Mouse (Mus musculus): ENCODE data around the gene Mnd1. TPM values are rescaled to one million over a fixed set of nuclear protein-coding genes. Genes with fewer than 3 reads are reported as not detected.

The Mnd1 gene
- polyA plus RNA-seq, 1 experiment from 2014 or later = 14.2 TPM

GRCm38 (mm10) chr3:84169393-84170005 is 13.9 kb upstream of the Mnd1 start:
- Histone ChIP-seq H3K4me2 (no peak overlapping the region), H3K9ac (ENCODE audit: low read depth, low read length) (no peak overlapping the region), H3K9me3 (ENCODE audit: control insufficient read depth, low read length) (no peaks in the 10 kb centered on the region), H3K27ac (ENCODE audit: low read depth, low read length) (no peak overlapping the region), H3K27me3 (replicated peaks; ENCODE audit: control insufficient read depth, insufficient read depth, low read length) (no peaks in the 10 kb centered on the region), H3K4me3 (ENCODE audit: low read depth, low read length) (no peak overlapping the region), H3K36me3 (ENCODE audit: control insufficient read depth, insufficient read depth, low read length) (no peaks in the 10 kb centered on the region), H3K4me1 (replicated peaks; ENCODE audit: control insufficient read depth, insufficient read depth, low read length) (no peaks in the 10 kb centered on the region)
- ATAC-seq (replicated peaks; ENCODE audit: low FRiP score) = no peak
- DNase-seq (ENCODE audit: low spot score) = no peak
- WGBS = 59% methylated on average over 8 of the region's 8 CpGs

DNA sequence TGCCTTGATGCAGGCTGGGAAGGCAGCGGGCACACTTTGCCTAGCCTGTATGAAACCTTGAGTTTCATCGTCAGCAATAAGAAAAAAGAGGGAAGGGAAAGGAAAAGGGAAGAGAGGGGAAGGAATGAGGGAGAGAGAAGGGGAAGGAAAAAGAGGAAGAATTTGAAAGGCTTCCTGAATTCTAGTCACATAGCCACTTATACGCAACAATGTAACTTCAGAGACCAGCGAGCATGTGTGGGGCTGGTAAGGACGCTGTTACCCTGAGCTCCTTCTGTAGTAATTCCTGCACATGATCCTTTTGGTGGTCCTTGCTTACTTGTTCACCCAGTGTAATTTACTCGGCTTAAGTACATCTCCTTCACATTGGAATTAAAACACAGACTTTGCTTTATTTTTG is 13.4 kb upstream of the Mnd1 start:
- Histone ChIP-seq H3K9ac (ENCODE audit: low read depth, low read length) (no peak overlapping the region), H3K4me1 (replicated peaks; ENCODE audit: control insufficient read depth, insufficient read depth, low read length) (no peaks in the 10 kb centered on the region), H3K4me2 (no peak overlapping the region), H3K27ac (ENCODE audit: low read depth, low read length) (no peak overlapping the region), H3K9me3 (ENCODE audit: control insufficient read depth, low read length) (no peaks in the 10 kb centered on the region), H3K4me3 (ENCODE audit: low read depth, low read length) (no peak overlapping the region), H3K27me3 (replicated peaks; ENCODE audit: control insufficient read depth, insufficient read depth, low read length) (no peaks in the 10 kb centered on the region), H3K36me3 (ENCODE audit: control insufficient read depth, insufficient read depth, low read length) (no peaks in the 10 kb centered on the region)
- no peak for DNase-seq (ENCODE audit: low spot score)
- 80% methylated on average over 6 of the region's 6 CpGs for WGBS
- no peak for ATAC-seq (replicated peaks; ENCODE audit: low FRiP score)

DNA sequence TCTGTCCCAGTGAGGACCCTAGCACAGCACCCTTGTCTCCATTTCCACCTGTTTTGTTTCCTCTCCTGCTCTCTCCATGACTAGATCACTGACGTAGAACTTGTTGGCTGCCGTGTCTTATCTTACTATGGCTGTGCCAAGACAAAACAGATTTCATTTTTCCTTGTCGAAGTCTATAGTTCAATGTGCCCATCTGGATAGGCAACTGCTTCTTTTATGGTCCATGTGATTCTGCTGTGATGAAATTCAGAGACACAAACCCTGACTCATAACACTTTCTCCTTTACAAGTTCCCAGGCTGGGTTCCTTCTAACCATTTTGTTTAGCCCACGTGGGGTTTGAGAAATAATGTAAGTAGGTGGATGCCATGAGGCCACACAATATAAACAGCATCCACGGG is 10.5 kb upstream of the Mnd1 start:
- no peak overlapping the region for H3K4me2 ChIP-seq
- DNase-seq (ENCODE audit: low spot score) (no peak), ATAC-seq (replicated peaks; ENCODE audit: low FRiP score) (no peak)
- 79% methylated on average over 5 of the region's 5 CpGs for WGBS
- H3K27ac ChIP-seq (ENCODE audit: low read depth, low read length) = no peak overlapping the region
- H3K9me3 ChIP-seq (ENCODE audit: control insufficient read depth, low read length) = no peaks in the 10 kb centered on the region
- H3K9ac ChIP-seq (ENCODE audit: low read depth, low read length) = no peak overlapping the region
- no peaks in the 10 kb centered on the region for H3K36me3 ChIP-seq (ENCODE audit: control insufficient read depth, insufficient read depth, low read length)
- no peaks in the 10 kb centered on the region for H3K27me3 ChIP-seq (replicated peaks; ENCODE audit: control insufficient read depth, insufficient read depth, low read length)
- H3K4me3 ChIP-seq (ENCODE audit: low read depth, low read length) = no peak overlapping the region
- H3K4me1 ChIP-seq (replicated peaks; ENCODE audit: control insufficient read depth, insufficient read depth, low read length) = no peaks in the 10 kb centered on the region

- Histone ChIP-seq H3K9me3 (ENCODE audit: control insufficient read depth, low read length) (no peaks in the 10 kb centered on the region), H3K9ac (ENCODE audit: low read depth, low read length) (no peak overlapping the region), H3K4me2 (no peak overlapping the region), H3K27ac (ENCODE audit: low read depth, low read length) (no peak overlapping the region), H3K4me1 (replicated peaks; ENCODE audit: control insufficient read depth, insufficient read depth, low read length) (no peaks in the 10 kb centered on the region), H3K27me3 (replicated peaks; ENCODE audit: control insufficient read depth, insufficient read depth, low read length) (no peaks in the 10 kb centered on the region), H3K4me3 (ENCODE audit: low read depth, low read length) (no peak overlapping the region), H3K36me3 (ENCODE audit: control insufficient read depth, insufficient read depth, low read length) (no peaks in the 10 kb centered on the region)
- DNase-seq (ENCODE audit: low spot score) = no peak
- no peak for ATAC-seq (replicated peaks; ENCODE audit: low FRiP score)
- WGBS = 92% methylated on average over 3 of the region's 3 CpGs
Observed at GRCm38 (mm10) chr3:84165391-84165790, 9.8 kb upstream of the Mnd1 start.

DNA sequence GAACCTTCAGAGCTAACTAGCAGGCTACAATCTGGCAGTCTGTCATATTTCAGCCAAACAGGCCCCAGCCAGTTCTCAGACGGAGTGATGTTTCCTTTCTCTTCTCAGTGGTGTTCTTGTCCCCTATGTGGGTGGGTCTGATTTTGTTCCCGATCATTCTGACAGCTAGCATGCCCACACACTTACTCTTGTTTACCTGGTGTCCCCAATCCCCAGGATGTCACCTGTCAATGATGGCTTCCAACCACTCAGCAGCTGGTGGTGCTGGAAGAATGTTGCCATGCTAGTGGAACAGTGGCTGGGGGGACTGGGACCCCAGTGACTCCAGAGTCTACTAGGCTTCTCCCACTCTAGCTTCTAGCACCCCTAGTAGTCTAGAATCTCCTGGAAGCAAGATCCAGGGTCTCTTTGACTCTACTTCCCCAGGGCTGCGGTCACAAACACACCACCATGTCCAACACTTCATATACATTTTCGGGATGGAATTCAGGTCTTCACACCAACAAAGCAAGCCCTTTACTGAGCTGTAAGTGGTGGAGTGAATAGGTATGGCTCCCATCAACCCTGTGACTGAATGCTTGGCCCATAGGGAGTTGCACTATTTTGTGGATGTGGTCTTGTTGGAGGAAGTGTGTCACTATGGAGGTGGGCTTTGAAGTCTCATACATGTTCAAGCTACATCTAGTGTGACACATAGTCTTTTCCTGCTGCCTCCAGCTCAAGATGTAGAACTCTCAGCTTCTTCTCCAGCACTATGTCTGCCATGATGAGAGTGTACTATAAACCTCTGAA is 2.2 kb upstream of the Mnd1 start:
- no peak overlapping the region for H3K27ac ChIP-seq (ENCODE audit: low read depth, low read length)
- no peak overlapping the region for H3K4me2 ChIP-seq
- WGBS = 81% methylated on average over 4 of the region's 4 CpGs
- H3K4me1 ChIP-seq (replicated peaks; ENCODE audit: control insufficient read depth, insufficient read depth, low read length) = peaks cover 5% of the 10 kb centered on the region; the same call in 1 of the 2 replicates
- H3K9ac ChIP-seq (ENCODE audit: low read depth, low read length) = no peak overlapping the region
- no peaks in the 10 kb centered on the region for H3K36me3 ChIP-seq (ENCODE audit: control insufficient read depth, insufficient read depth, low read length)
- no peaks in the 10 kb centered on the region for H3K27me3 ChIP-seq (replicated peaks; ENCODE audit: control insufficient read depth, insufficient read depth, low read length)
- DNase-seq (ENCODE audit: low spot score) = no peak
- no peaks in the 10 kb centered on the region for H3K9me3 ChIP-seq (ENCODE audit: control insufficient read depth, low read length)
- ATAC-seq (replicated peaks; ENCODE audit: low FRiP score) = no peak
- no peak overlapping the region for H3K4me3 ChIP-seq (ENCODE audit: low read depth, low read length)

GRCm38 (mm10) chr3:84157011-84157410 is 1.4 kb upstream of the Mnd1 start:
- no peaks in the 10 kb centered on the region for H3K9me3 ChIP-seq (ENCODE audit: control insufficient read depth, low read length)
- ATAC-seq (replicated peaks; ENCODE audit: low FRiP score) = no peak
- H3K27me3 ChIP-seq (replicated peaks; ENCODE audit: control insufficient read depth, insufficient read depth, low read length) = no peaks in the 10 kb centered on the region
- no peaks in the 10 kb centered on the region for H3K36me3 ChIP-seq (ENCODE audit: control insufficient read depth, insufficient read depth, low read length)
- DNase-seq (ENCODE audit: low spot score) = no peak
- no peak overlapping the region for H3K4me3 ChIP-seq (ENCODE audit: low read depth, low read length)
- WGBS = 81% methylated on average over 4 of the region's 4 CpGs
- H3K4me2 ChIP-seq = no peak overlapping the region
- no peak overlapping the region for H3K9ac ChIP-seq (ENCODE audit: low read depth, low read length)
- no peak overlapping the region for H3K27ac ChIP-seq (ENCODE audit: low read depth, low read length)
- H3K4me1 ChIP-seq (replicated peaks; ENCODE audit: control insufficient read depth, insufficient read depth, low read length) = peaks cover 5% of the 10 kb centered on the region; the same call in 1 of the 2 replicates

DNA sequence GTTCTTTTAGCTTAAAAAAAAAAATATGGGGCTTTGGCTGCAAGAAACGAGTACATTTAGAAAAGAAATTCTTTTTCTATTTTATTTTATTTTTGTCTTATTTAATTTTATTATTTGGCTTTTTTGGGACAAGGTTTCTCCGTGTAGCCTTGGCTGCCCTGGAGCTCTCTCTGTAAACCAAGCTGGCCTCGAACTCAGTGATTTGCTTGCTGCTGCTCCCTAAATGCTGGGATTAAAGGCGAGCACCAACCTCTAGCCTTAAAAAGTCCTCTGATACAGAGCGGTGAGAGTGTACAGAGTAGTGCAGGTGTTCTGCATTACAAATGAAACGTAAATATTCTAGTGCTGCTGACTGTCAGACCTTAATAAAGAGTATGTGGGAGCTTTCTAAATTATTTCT is 519 bp upstream of the Mnd1 start:
- Histone ChIP-seq H3K4me1 (replicated peaks; ENCODE audit: control insufficient read depth, insufficient read depth, low read length) (peaks cover 5% of the 10 kb centered on the region; the same call in 1 of the 2 replicates), H3K36me3 (ENCODE audit: control insufficient read depth, insufficient read depth, low read length) (no peaks in the 10 kb centered on the region), H3K9ac (ENCODE audit: low read depth, low read length) (no peak overlapping the region), H3K27me3 (replicated peaks; ENCODE audit: control insufficient read depth, insufficient read depth, low read length) (no peaks in the 10 kb centered on the region), H3K4me2 (peak overlapping the region; percentile 98), H3K4me3 (ENCODE audit: low read depth, low read length) (0 out of 2 replicates have a peak overlapping the region, but pooled peaks have one; percentile 68), H3K9me3 (ENCODE audit: control insufficient read depth, low read length) (no peaks in the 10 kb centered on the region), H3K27ac (ENCODE audit: low read depth, low read length) (no peak overlapping the region)
- 60% methylated on average over 6 of the region's 6 CpGs for WGBS
- no peak for DNase-seq (ENCODE audit: low spot score)
- ATAC-seq (replicated peaks; ENCODE audit: low FRiP score) = no peak

DNA sequence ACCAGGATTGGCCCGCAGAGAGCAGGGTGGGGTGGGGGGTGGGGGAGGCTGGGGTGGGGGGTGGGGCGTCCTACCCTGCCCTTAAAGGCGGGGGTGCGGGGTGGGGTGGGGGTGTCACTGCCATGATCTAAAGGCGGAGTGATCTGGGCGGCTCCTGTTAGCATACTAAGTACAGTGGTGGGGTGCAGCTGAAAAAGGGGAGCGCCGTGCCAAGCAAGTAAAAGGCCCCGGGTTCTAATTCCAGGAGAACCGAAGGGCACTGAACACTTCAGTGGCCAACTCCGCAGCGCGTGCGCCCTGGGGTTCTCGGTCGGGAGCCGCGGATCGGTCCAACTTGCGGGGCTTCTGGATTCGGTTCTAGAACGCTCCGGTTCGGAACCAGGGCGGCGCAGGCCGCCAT is 440 bp downstream of the Mnd1 start:
- WGBS = 1% methylated on average over 27 of the region's 27 CpGs
- DNase-seq (ENCODE audit: low spot score) = no peak
- H3K27me3 ChIP-seq (replicated peaks; ENCODE audit: control insufficient read depth, insufficient read depth, low read length) = no peaks in the 10 kb centered on the region
- no peaks in the 10 kb centered on the region for H3K9me3 ChIP-seq (ENCODE audit: control insufficient read depth, low read length)
- H3K9ac ChIP-seq (ENCODE audit: low read depth, low read length) = peak overlapping the region; percentile 92
- peak; percentile 75 for ATAC-seq (replicated peaks; ENCODE audit: low FRiP score)
- no peaks in the 10 kb centered on the region for H3K36me3 ChIP-seq (ENCODE audit: control insufficient read depth, insufficient read depth, low read length)
- H3K27ac ChIP-seq (ENCODE audit: low read depth, low read length) = peak overlapping the region; percentile 90
- peak overlapping the region; percentile 68 for H3K4me3 ChIP-seq (ENCODE audit: low read depth, low read length)
- H3K4me1 ChIP-seq (replicated peaks; ENCODE audit: control insufficient read depth, insufficient read depth, low read length) = peaks cover 5% of the 10 kb centered on the region; the same call in 1 of the 2 replicates
- H3K4me2 ChIP-seq = peak overlapping the region; percentile 98
